Mouse (Mus musculus) liver, embryonic 15.5 days (tissue): ENCODE measurements at regions not wholly inside any gene's neighbourhood (a gene's known extent, or its start where the extent isn't known, plus 50 kb on each side); places are given as distances from the start of the nearest gene placed in this dataset.

ENCODE experiments used
- ATAC-seq: fragments of 200-750 bp; cut with Nextera tagmentation; 2 replicates; pipeline ENCODE4 v1.8.0; 2017; ENCODE audit warnings: moderate number of reproducible peaks, mild to moderate bottlenecking, moderate library complexity; ENCODE audit not compliant: insufficient read depth
- H3K27ac ChIP-seq: fragments of 300-500 bp; sonication (generic); replicated peaks from 2 replicates; pipeline ENCODE4 v1.5.1; 2015; ENCODE audit warnings: mild to moderate bottlenecking, inconsistent platforms
- H3K27me3 ChIP-seq: fragments of 300-500 bp; sonication (generic); 2 replicates; pipeline ENCODE4 v1.6.1; 2015; ENCODE audit warnings: mild to moderate bottlenecking, inconsistent platforms
- H3K36me3 ChIP-seq: fragments of 300-500 bp; sonication (generic); replicated peaks from 2 replicates; pipeline ENCODE4 v1.6.1; 2015; ENCODE audit warnings: moderate library complexity, mild to moderate bottlenecking, inconsistent platforms
- H3K4me1 ChIP-seq: fragments of 300-500 bp; sonication (generic); replicated peaks from 2 replicates; pipeline ENCODE4 v1.6.1; 2015; ENCODE audit warnings: inconsistent platforms
- H3K4me2 ChIP-seq: fragments of 300-500 bp; sonication (generic); 2 replicates; pipeline ENCODE4 v1.6.1; 2015; ENCODE audit warnings: moderate library complexity, mild to moderate bottlenecking, inconsistent platforms
- H3K4me3 ChIP-seq: fragments of 300-500 bp; sonication (generic); replicated peaks from 2 replicates; pipeline ENCODE4 v1.5.1; 2015; ENCODE audit warnings: mild to moderate bottlenecking, inconsistent platforms
- H3K9ac ChIP-seq: fragments of 300-500 bp; sonication (generic); 2 replicates; pipeline ENCODE4 v1.6.1; 2015; ENCODE audit warnings: moderate library complexity, mild to moderate bottlenecking, inconsistent platforms
- H3K9me3 ChIP-seq: fragments of 300-500 bp; sonication (generic); replicated peaks from 2 replicates; pipeline ENCODE4 v1.6.1; 2016; ENCODE audit warnings: inconsistent platforms
- WGBS: fragments of 180-500 bp; shearing (Covaris S2); methylation state at CpG from one replicate; pipeline ENCODE4 v1.1.7; 2015; ENCODE audit warnings: mixed read lengths; ENCODE audit not compliant: insufficient replicate concordance; 5-methylcytosine and 5-hydroxymethylcytosine counted together

- Histone ChIP-seq H3K4me2 (no peak overlapping the region), H3K9me3 (no peaks in the 10 kb centered on the region), H3K36me3 (no peaks in the 10 kb centered on the region), H3K4me3 (no peak overlapping the region), H3K9ac (no peak overlapping the region), H3K27ac (no peak overlapping the region), H3K4me1 (0 out of 2 replicates have a peak, but pooled peaks cover 3% of the 10 kb centered on the region), H3K27me3 (no peaks in the 10 kb centered on the region)
- WGBS = 53% methylated on average over 13 of the region's 13 CpGs
- ATAC-seq = no peak
Observed at GRCm38 (mm10) chr5:54178966-54179547, 180.8 kb downstream of the Stim2 start.

- Histone ChIP-seq H3K4me2 (no peak overlapping the region), H3K36me3 (no peaks in the 10 kb centered on the region), H3K4me3 (no peak overlapping the region), H3K27me3 (no peaks in the 10 kb centered on the region), H3K9ac (no peak overlapping the region), H3K9me3 (no peaks in the 10 kb centered on the region), H3K27ac (no peak overlapping the region), H3K4me1 (0 out of 2 replicates have a peak, but pooled peaks cover 3% of the 10 kb centered on the region)
- WGBS = 40% methylated on average over 2 of the region's 2 CpGs
- no peak for ATAC-seq
Observed at GRCm38 (mm10) chr5:54180192-54180611, 181.9 kb downstream of the Stim2 start.

GRCm38 (mm10) chr5:54180640-54181326 lies 182.5 kb downstream of the Stim2 start:
- Histone ChIP-seq H3K27me3 (no peaks in the 10 kb centered on the region), H3K9me3 (no peaks in the 10 kb centered on the region), H3K4me3 (no peak overlapping the region), H3K36me3 (no peaks in the 10 kb centered on the region), H3K4me2 (no peak overlapping the region), H3K27ac (no peak overlapping the region), H3K4me1 (0 out of 2 replicates have a peak, but pooled peaks cover 3% of the 10 kb centered on the region), H3K9ac (no peak overlapping the region)
- 34% methylated on average over 10 of the region's 10 CpGs for WGBS
- no peak for ATAC-seq

GRCm38 (mm10) chr5:54181327-54181863 lies 183.1 kb downstream of the Stim2 start:
- Histone ChIP-seq H3K4me1 (0 out of 2 replicates have a peak, but pooled peaks cover 3% of the 10 kb centered on the region), H3K27ac (no peak overlapping the region), H3K36me3 (no peaks in the 10 kb centered on the region), H3K9ac (no peak overlapping the region), H3K4me2 (no peak overlapping the region), H3K4me3 (no peak overlapping the region), H3K27me3 (no peaks in the 10 kb centered on the region), H3K9me3 (no peaks in the 10 kb centered on the region)
- no peak for ATAC-seq
- whole genome bisulfite sequencing = 23% methylated on average over 13 of the region's 13 CpGs

- Histone ChIP-seq H3K36me3 (no peaks in the 10 kb centered on the region), H3K27ac (no peak overlapping the region), H3K4me2 (no peak overlapping the region), H3K4me3 (no peak overlapping the region), H3K9ac (no peak overlapping the region), H3K27me3 (no peaks in the 10 kb centered on the region), H3K9me3 (no peaks in the 10 kb centered on the region), H3K4me1 (0 out of 2 replicates have a peak, but pooled peaks cover 3% of the 10 kb centered on the region)
- 59% methylated on average over 4 of the region's 4 CpGs for WGBS
- no peak for ATAC-seq
Observed at GRCm38 (mm10) chr5:54182754-54183153, 184.5 kb downstream of the Stim2 start.

- Histone ChIP-seq H3K4me3 (no peak overlapping the region), H3K9me3 (no peaks in the 10 kb centered on the region), H3K27ac (no peak overlapping the region), H3K4me2 (no peak overlapping the region), H3K36me3 (no peaks in the 10 kb centered on the region), H3K27me3 (no peaks in the 10 kb centered on the region), H3K9ac (no peak overlapping the region), H3K4me1 (no peaks in the 10 kb centered on the region)
- ATAC-seq = no peak
- 55% methylated on average over 4 of the region's 4 CpGs for WGBS
Observed at GRCm38 (mm10) chr5:54185662-54186061, 187.4 kb downstream of the Stim2 start.

- H3K27me3 ChIP-seq = no peaks in the 10 kb centered on the region
- H3K4me2 ChIP-seq = no peak overlapping the region
- no peaks in the 10 kb centered on the region for H3K36me3 ChIP-seq
- H3K27ac ChIP-seq = no peak overlapping the region
- no peak overlapping the region for H3K9ac ChIP-seq
- H3K9me3 ChIP-seq = no peaks in the 10 kb centered on the region
- ATAC-seq = peak; percentile 52; the same call in 1 of the 2 replicates
- no peak overlapping the region for H3K4me3 ChIP-seq
- no peaks in the 10 kb centered on the region for H3K4me1 ChIP-seq
- 48% methylated on average over 11 of the region's 11 CpGs for WGBS
Observed at GRCm38 (mm10) chr5:54186076-54186676, 187.9 kb downstream of the Stim2 start.

GRCm38 (mm10) chr5:54191688-54192087 lies 193.4 kb downstream of the Stim2 start:
- WGBS = 61% methylated on average over 4 of the region's 4 CpGs
- Histone ChIP-seq H3K4me3 (no peak overlapping the region), H3K36me3 (no peaks in the 10 kb centered on the region), H3K4me1 (no peaks in the 10 kb centered on the region), H3K27ac (no peak overlapping the region), H3K9ac (no peak overlapping the region), H3K27me3 (no peaks in the 10 kb centered on the region), H3K4me2 (no peak overlapping the region), H3K9me3 (no peaks in the 10 kb centered on the region)
- no peak for ATAC-seq

GRCm38 (mm10) chr5:54194846-54195245 lies 196.5 kb downstream of the Stim2 start:
- Histone ChIP-seq H3K9ac (no peak overlapping the region), H3K9me3 (no peaks in the 10 kb centered on the region), H3K4me2 (no peak overlapping the region), H3K27me3 (no peaks in the 10 kb centered on the region), H3K4me3 (no peak overlapping the region), H3K4me1 (no peaks in the 10 kb centered on the region), H3K27ac (no peak overlapping the region), H3K36me3 (no peaks in the 10 kb centered on the region)
- no peak for ATAC-seq
- 53% methylated on average over 9 of the region's 9 CpGs for WGBS

GRCm38 (mm10) chr5:54200032-54200431 lies 201.7 kb downstream of the Stim2 start:
- 61% methylated on average over 3 of the region's 3 CpGs for WGBS
- Histone ChIP-seq H3K27ac (no peak overlapping the region), H3K4me2 (no peak overlapping the region), H3K9me3 (no peaks in the 10 kb centered on the region), H3K36me3 (no peaks in the 10 kb centered on the region), H3K9ac (no peak overlapping the region), H3K27me3 (no peaks in the 10 kb centered on the region), H3K4me3 (no peak overlapping the region), H3K4me1 (no peaks in the 10 kb centered on the region)
- ATAC-seq = no peak

- WGBS = 63% methylated on average over 5 of the region's 5 CpGs
- Histone ChIP-seq H3K27ac (no peak overlapping the region), H3K4me2 (no peak overlapping the region), H3K4me3 (no peak overlapping the region), H3K36me3 (no peaks in the 10 kb centered on the region), H3K27me3 (no peaks in the 10 kb centered on the region), H3K9ac (no peak overlapping the region), H3K9me3 (no peaks in the 10 kb centered on the region), H3K4me1 (no peaks in the 10 kb centered on the region)
- no peak for ATAC-seq
Observed at GRCm38 (mm10) chr5:54200587-54200986, 202.3 kb downstream of the Stim2 start.
